ENCODE assay signal across 8 mouse cellular contexts in genomic region chr17:24737135-24737810, GRCm38 (mm10). TPM values are rescaled to one million over a fixed set of nuclear protein-coding genes. Genes with fewer than 3 reads are reported as not detected.
DNase-seq lines count a peak whose midpoint lies in the region; ATAC-seq lines count a peak whose summit lies in the region.

No protein-coding gene starts in this region.

- peaks cover 15% of the 10 kb centered on the region for H3K4me1 ChIP-seq in hindbrain, embryonic 16.5 days (ENCODE audit: control insufficient read depth, insufficient read depth, low read depth, low read length)

- H3K9ac ChIP-seq in hindbrain, embryonic 16.5 days (ENCODE audit: low read depth, low read length), result peak overlapping the region; percentile 71

- H3K36me3 ChIP-seq in hindbrain, embryonic 16.5 days (ENCODE audit: control insufficient read depth, insufficient read depth, low read length), result no peaks in the 10 kb centered on the region

- peak overlapping the region; percentile 55 for H3K4me3 ChIP-seq in hindbrain, embryonic 16.5 days (ENCODE audit: low read length)

- H3K4me2 ChIP-seq in hindbrain, embryonic 16.5 days (ENCODE audit: low read length), result peak overlapping the region; percentile 94

- peaks cover 2% of the 10 kb centered on the region; the same call in 1 of the 2 replicates for H3K27me3 ChIP-seq in hindbrain, embryonic 16.5 days (replicated peaks; ENCODE audit: control insufficient read depth, insufficient read depth, low read length)

- ATAC-seq in hindbrain, embryonic 16.5 days, result no peak
- ATAC-seq in cerebellum, adult (ENCODE audit: insufficient number of reproducible peaks, low FRiP score, low TSS enrichment), result no peak

- peak; percentile 7 for DNase-seq in embryo, embryonic 10 days (ENCODE audit: low spot score)
- no peak for DNase-seq in embryo, embryonic 10.5 days (ENCODE audit: low spot score)
- peak; percentile 36 for DNase-seq in adipocyte (ENCODE audit: low spot score)
- peak; percentile 50 for DNase-seq in lung, postnatal 36 days
- DNase-seq in left cerebral cortex, adult 11 months (ENCODE audit: low spot score), result no peak
- no peak for DNase-seq in layer of hippocampus, postnatal 10 days (ENCODE audit: low spot score in 2 of 2)

- H3K27ac ChIP-seq in hindbrain, embryonic 16.5 days (ENCODE audit: low read depth, low read length), result no peak overlapping the region

- H3K9me3 ChIP-seq in hindbrain, embryonic 16.5 days (ENCODE audit: control insufficient read depth, low read length), result no peaks in the 10 kb centered on the region

- WGBS in hindbrain, embryonic 16.5 days, result 24% methylated on average over 8 of the region's 8 CpGs

RNA-seq across cellular contexts. Expression of gene Msrb1, which starts 0.8 kb away (rescaled TPM):
- 17.5 and 18.9 TPM in 2 replicates for polyA plus RNA-seq in hindbrain, embryonic 16.5 days (2015; fragmentation: Nextera tagmentation; extraction: Ambion mirVana)
- 10 to 100 TPM; 46.7 to 47.5 TPM for total RNA-seq in layer of hippocampus, postnatal 10 days (2021)

RNA-seq across cellular contexts. Expression of gene Rpl3l, which starts 9.7 kb away (rescaled TPM):
- 0.25 TPM in 1 of 2 replicates, not detected in the other for polyA plus RNA-seq in hindbrain, embryonic 16.5 days (2015; fragmentation: Nextera tagmentation; extraction: Ambion mirVana)
- under 1 TPM; 0.53 to 0.62 TPM for total RNA-seq in layer of hippocampus, postnatal 10 days (2021)

RNA-seq across cellular contexts. Expression of gene Ndufb10, which starts 13.0 kb away (rescaled TPM):
- 271 and 307 TPM in 2 replicates for polyA plus RNA-seq in hindbrain, embryonic 16.5 days (2015; fragmentation: Nextera tagmentation; extraction: Ambion mirVana)
- 100 to 1,000 TPM; 180 to 197 TPM for total RNA-seq in layer of hippocampus, postnatal 10 days (2021)

RNA-seq across cellular contexts. Expression of gene Hs3st6, which starts 15.5 kb away (rescaled TPM):
- polyA plus RNA-seq in hindbrain, embryonic 16.5 days (2015; fragmentation: Nextera tagmentation; extraction: Ambion mirVana), result 0.23 and 0.32 TPM in 2 replicates
- total RNA-seq in layer of hippocampus, postnatal 10 days (2021), result under 1 TPM in 1 of 2 experiments, not detected in 1; 0.40 TPM

RNA-seq across cellular contexts. Expression of gene Rps2, which starts 19.4 kb away (rescaled TPM):
- 732 and 739 TPM in 2 replicates for polyA plus RNA-seq in hindbrain, embryonic 16.5 days (2015; fragmentation: Nextera tagmentation; extraction: Ambion mirVana)
- 100 to 1,000 TPM; 563 to 651 TPM for total RNA-seq in layer of hippocampus, postnatal 10 days (2021)

Comparison
In these comparisons a context has a peak if more than half of its experiments do, and no peak if none do; other contexts are left out.
1. DNase-seq: peak in embryo, embryonic 10 days (single experiment), adipocyte (single experiment) and lung, postnatal 36 days (single experiment); none in embryo, embryonic 10.5 days (single experiment), left cerebral cortex, adult 11 months (single experiment) and layer of hippocampus, postnatal 10 days (0 of 2).